Comparison of ENCODE assay signal across 8 mouse cellular contexts in the genomic region with DNA sequence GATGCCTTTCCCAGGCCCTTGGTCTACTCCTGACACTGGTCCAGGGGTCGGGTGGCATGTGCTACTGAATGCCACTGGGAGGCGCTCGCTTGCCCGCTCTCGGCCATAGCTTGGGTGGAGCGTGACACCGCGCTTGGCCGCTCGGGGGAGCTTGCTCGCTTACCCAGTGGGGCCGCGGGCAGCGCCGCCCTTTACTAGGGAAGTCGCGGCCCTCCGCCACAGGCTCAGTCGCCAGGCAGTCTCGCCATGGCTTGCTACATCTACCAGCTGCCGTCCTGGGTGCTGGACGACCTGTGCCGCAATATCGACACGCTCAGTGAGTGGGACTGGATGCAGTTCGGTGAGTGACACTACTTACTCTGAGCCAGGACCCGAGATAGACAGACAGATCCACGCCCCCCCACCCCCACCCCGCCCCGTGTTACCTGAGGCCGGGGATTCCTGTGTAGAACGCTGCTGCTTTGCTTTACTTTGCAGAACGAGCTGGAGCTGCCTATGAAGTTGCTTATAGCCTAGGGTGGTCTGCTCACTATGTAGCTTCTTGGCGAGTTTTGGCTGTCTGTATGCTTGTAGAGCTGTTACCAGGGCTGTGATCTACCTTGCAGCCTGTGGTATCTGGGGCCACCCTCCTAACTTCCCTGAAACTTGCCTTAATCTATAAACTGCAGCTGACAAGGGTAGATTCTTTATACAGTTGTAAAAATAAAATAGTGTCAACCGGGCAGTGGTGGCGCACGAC. TPM values are rescaled to one million over a fixed set of nuclear protein-coding genes. Genes with fewer than 3 reads are reported as not detected.
A peak's percentile ranks its signal among the peaks of the same experiment; 100 is the strongest.
DNase-seq lines count a peak whose midpoint lies in the region; ATAC-seq lines count a peak whose summit lies in the region.

A gene (plus strand): TSS at position 166 of the 739 bp plus-strand sequence.

- H3K4me3 ChIP-seq in megakaryocyte, embryonic 14.5 days (replicated peaks): peak within 1 kb of the TSS; percentile 95

- H3K9me3 ChIP-seq in megakaryocyte, embryonic 14.5 days: no peaks in the 10 kb centered on the region

- DNase-seq in WW6 (ENCODE audit: low read depth, low spot score): peak; percentile 95
- DNase-seq in gastrocnemius, adult 8-10 months (ENCODE audit: low spot score in 2 of 2): peak; percentile 92 to 93
- peak; percentile 66 for DNase-seq in hindlimb bud, embryonic 11.5 days (ENCODE audit: extremely low spot score, low read depth, low spot score)
- DNase-seq in left cerebral cortex, adult 8-10 months (ENCODE audit: low spot score in 2 of 2): peak; percentile 88 to 90
- DNase-seq in right cerebral cortex, postnatal 10 days (ENCODE audit: low spot score in 2 of 2): peak; percentile 93 to 95
- DNase-seq in urinary bladder, postnatal 25 days (ENCODE audit: low spot score): peak; percentile 96

- peaks cover 4% of the 10 kb centered on the region for H3K36me3 ChIP-seq in megakaryocyte, embryonic 14.5 days (replicated peaks; ENCODE audit: low read length)

- peaks cover 7% of the 10 kb centered on the region for H3K4me1 ChIP-seq in megakaryocyte, embryonic 14.5 days

- peaks cover 18% of the 10 kb centered on the region for H3K27me3 ChIP-seq in megakaryocyte, embryonic 14.5 days (replicated peaks)

- ATAC-seq in common myeloid progenitor, adult 5-6 weeks (replicated peaks; ENCODE audit: low read depth, poor library complexity, severe bottlenecking): peak; percentile 100

RNA-seq across cellular contexts. Expression of the gene that starts here (rescaled TPM):
- total RNA-seq in common myeloid progenitor, adult 5-6 weeks (2017): 10.8 and 21.1 TPM in 2 replicates
- total RNA-seq in gastrocnemius, adult 8-10 months (2022): 1 to 10 TPM; 3.3 to 7.4 (median 4.7) TPM
- 10 to 100 TPM; 20.9 to 28.8 (median 24.0) TPM for total RNA-seq in left cerebral cortex, adult 8-10 months (2022)
- polyA plus RNA-seq in megakaryocyte, embryonic 14.5 days (2012; ENCODE audit: insufficient read depth, low replicate concordance): 31.8 and 48.4 TPM in 2 replicates

Comparison
In these comparisons a context has a peak if more than half of its experiments do, and no peak if none do; other contexts are left out.
1. Peak in every context shown above with its lines: DNase-seq, ATAC-seq and H3K4me3 ChIP-seq.